Mouse (Mus musculus): ENCODE results near the gene Mapre1. TPM values are rescaled to one million over a fixed set of nuclear protein-coding genes. Genes with fewer than 3 reads are reported as not detected.
"Not testable (repeated sequence)": the region's sequence is repeated elsewhere in the genome, so short reads cannot be mapped to it uniquely, and the experiment has no call there.

The Mapre1 gene
- total RNA-seq, 2 experiments from 2014 or later: 130 to 180 TPM

- no peak for ATAC-seq (ENCODE audit: poor library complexity, severe bottlenecking)
These were observed 34.4 kb downstream of the Mapre1 start for GRCm38 (mm10) chr2:153775472-153775871.

- ATAC-seq (ENCODE audit: poor library complexity, severe bottlenecking): peak; percentile 93
These were observed 37.7 kb downstream of the Mapre1 start for GRCm38 (mm10) chr2:153778638-153779362.

- peak; percentile 64 for ATAC-seq (ENCODE audit: poor library complexity, severe bottlenecking)
These were observed 38.4 kb downstream of the Mapre1 start, which contains the start of gene Efcab8 for GRCm38 (mm10) chr2:153779394-153779981. Gene Efcab8 (plus strand): TSS chr2:153779931.

GRCm38 (mm10) chr2:153781181-153781580, 40.1 kb downstream of the Mapre1 start:
- no peak for ATAC-seq (ENCODE audit: poor library complexity, severe bottlenecking)

GRCm38 (mm10) chr2:153784668-153785067, 43.6 kb downstream of the Mapre1 start:
- peak; percentile 61 for ATAC-seq (ENCODE audit: poor library complexity, severe bottlenecking)

- no peak for ATAC-seq (ENCODE audit: poor library complexity, severe bottlenecking)
These were observed 52.3 kb downstream of the Mapre1 start for GRCm38 (mm10) chr2:153793366-153793765.

GRCm38 (mm10) chr2:153795090-153795489, 54.0 kb downstream of the Mapre1 start:
- no peak for ATAC-seq (ENCODE audit: poor library complexity, severe bottlenecking)

- ATAC-seq (ENCODE audit: poor library complexity, severe bottlenecking): not testable (repeated sequence)
These were observed 66.4 kb downstream of the Mapre1 start for GRCm38 (mm10) chr2:153807464-153807863.

GRCm38 (mm10) chr2:153808146-153808545, 67.1 kb downstream of the Mapre1 start:
- ATAC-seq (ENCODE audit: poor library complexity, severe bottlenecking): no peak

DNA sequence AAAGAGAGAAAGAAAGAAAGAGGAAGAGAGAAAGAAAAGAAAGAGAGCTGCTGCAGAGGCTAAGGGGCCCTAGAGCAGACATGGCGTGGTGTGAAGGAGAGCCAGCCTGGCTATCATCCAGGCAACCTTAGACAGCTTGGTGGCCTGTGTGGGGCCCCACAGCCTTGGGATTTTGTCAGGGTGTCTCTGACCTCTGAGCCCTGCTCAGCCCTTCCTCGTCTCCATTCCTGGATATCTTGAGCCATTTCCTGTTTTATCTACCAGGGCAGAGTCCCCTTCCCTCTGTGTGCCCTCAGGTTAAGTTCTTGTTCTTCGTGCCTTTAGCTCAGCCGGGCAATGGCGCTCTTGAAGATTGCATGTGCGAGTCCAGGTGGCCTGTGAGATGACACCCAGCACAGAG, 67.8 kb downstream of the Mapre1 start:
- ATAC-seq (ENCODE audit: poor library complexity, severe bottlenecking): no peak

DNA sequence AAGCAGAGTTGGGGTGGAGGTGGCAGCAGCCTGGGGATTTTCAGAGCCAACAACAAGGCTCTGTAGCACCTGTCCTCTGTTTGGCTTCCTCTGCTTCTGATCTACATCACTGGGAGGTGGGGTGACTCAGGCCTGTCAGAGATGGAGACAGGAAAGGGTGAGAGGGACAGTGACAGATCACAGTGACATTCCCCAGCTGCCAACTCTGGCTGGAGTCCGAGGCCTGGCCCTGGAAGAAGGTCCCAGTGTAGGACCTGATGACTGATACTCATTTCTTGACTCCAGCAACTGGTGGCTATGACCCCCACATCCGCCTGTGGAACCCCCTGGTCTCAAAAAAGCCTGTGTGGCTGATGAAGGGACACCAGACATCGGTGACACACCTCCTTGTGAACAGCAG, 68.8 kb downstream of the Mapre1 start:
- no peak for ATAC-seq (ENCODE audit: poor library complexity, severe bottlenecking)

DNA sequence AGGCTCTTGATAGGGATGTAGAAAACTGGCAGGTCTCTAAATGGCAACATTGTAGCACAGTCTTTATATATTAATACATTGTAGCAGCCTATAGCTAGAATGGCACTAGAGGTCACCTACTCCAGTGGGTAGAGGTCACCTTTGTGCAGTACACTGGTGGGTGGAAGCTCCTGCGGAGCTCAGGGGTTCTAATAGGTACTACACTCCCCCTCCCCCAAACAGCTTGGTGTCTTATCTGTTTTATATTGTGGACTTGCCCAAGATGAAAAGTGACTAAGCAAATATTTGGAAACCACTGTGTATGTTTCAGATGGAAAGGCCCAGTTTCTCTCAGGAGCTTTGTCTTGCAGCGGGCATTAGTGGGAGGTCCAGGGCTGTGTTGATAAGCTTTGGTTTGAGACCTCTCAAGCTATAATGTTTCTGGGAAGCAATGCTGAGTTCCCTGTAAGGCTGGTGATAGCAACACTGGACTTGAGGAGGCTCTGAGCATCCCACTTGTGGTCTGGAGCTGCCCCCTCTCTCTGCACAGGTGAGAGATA, 81.0 kb downstream of the Mapre1 start:
- no peak for ATAC-seq (ENCODE audit: poor library complexity, severe bottlenecking)

Other genes starting within 250 kb of the Mapre1 start
- gene 4930404H24Rik, start 248.5 kb upstream of the Mapre1 start, total RNA-seq (2015): not detected in 2 replicates
- gene 4930404H24Rik, start 248.5 kb upstream of the Mapre1 start, total RNA-seq (2017): not detected in 2 replicates
- gene Nol4l, start 211.3 kb upstream of the Mapre1 start, total RNA-seq (2015): 1.2 and 2.1 TPM in 2 replicates
- gene Nol4l, start 211.3 kb upstream of the Mapre1 start, total RNA-seq (2017): 0.20 and 0.62 TPM in 2 replicates
- gene Commd7, start 108.5 kb upstream of the Mapre1 start, total RNA-seq (2015): 41.6 and 47.2 TPM in 2 replicates
- 30.3 and 34.1 TPM in 2 replicates for gene Commd7, start 108.5 kb upstream of the Mapre1 start, total RNA-seq (2017)
- gene Dnmt3b, start 91.8 kb upstream of the Mapre1 start, total RNA-seq (2015): 1.3 and 2.5 TPM in 2 replicates
- 2.8 and 3.6 TPM in 2 replicates for gene Dnmt3b, start 91.8 kb upstream of the Mapre1 start, total RNA-seq (2017)
- gene Dnmt3c, start 44.6 kb upstream of the Mapre1 start, total RNA-seq (2015): not detected in 2 replicates
- not detected in 2 replicates for gene Dnmt3c, start 44.6 kb upstream of the Mapre1 start, total RNA-seq (2017)
- 0.11 TPM in 1 of 2 replicates, not detected in the other for gene Efcab8, start 38.7 kb downstream of the Mapre1 start, total RNA-seq (2015)
- gene Efcab8, start 38.7 kb downstream of the Mapre1 start, total RNA-seq (2017): not detected in 2 replicates
- not detected in 2 replicates for gene Sun5, start 129.8 kb downstream of the Mapre1 start, total RNA-seq (2015)
- not detected in 2 replicates for gene Sun5, start 129.8 kb downstream of the Mapre1 start, total RNA-seq (2017)
- not detected in 2 replicates for gene Bpifb2, start 133.8 kb downstream of the Mapre1 start, total RNA-seq (2015)
- not detected in 2 replicates for gene Bpifb2, start 133.8 kb downstream of the Mapre1 start, total RNA-seq (2017)
- not detected in 2 replicates for gene Bpifb6, start 159.1 kb downstream of the Mapre1 start, total RNA-seq (2015)
- gene Bpifb6, start 159.1 kb downstream of the Mapre1 start, total RNA-seq (2017): not detected in 2 replicates
- not detected in 2 replicates for gene Bpifb3, start 177.0 kb downstream of the Mapre1 start, total RNA-seq (2015)
- not detected in 2 replicates for gene Bpifb3, start 177.0 kb downstream of the Mapre1 start, total RNA-seq (2017)
- not detected in 2 replicates for gene Bpifb4, start 196.9 kb downstream of the Mapre1 start, total RNA-seq (2015)
- gene Bpifb4, start 196.9 kb downstream of the Mapre1 start, total RNA-seq (2017): not detected in 2 replicates
- not detected in 2 replicates for gene Bpifa6, start 233.7 kb downstream of the Mapre1 start, total RNA-seq (2015)
- not detected in 2 replicates for gene Bpifa6, start 233.7 kb downstream of the Mapre1 start, total RNA-seq (2017)